Mouse (Mus musculus) yolk sac, embryonic 10.5 days (tissue): ENCODE results near the gene Phlpp1.
A peak's percentile ranks its signal among the peaks of the same experiment; 100 is the strongest.

ENCODE experiments used
- DNase-seq: peaks from one replicate; pipeline ENCODE4 v3.0.0-alpha.2; 2017; ENCODE audit warnings: low spot score

The Phlpp1 gene

DNA sequence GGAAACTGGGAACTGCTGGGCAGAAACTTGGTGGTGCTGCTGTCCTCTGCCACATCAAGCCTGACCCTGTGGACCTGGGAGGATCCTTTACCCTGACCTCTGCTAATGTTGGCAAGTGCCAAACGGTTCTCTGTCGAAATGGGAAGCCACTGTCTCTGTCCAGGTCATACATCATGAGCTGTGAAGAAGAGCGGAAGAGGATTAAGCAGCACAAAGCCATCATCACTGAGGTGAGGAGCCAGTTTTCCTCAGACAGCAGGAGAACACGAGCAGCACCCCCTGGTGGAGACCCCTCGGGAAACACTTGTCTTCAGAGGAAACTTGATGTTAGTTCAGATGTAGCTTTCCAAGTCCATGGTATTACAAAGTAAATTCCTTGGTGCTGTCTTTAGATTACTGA, 218.1 kb downstream of the Phlpp1 start:
- DNase-seq: peak; percentile 45

DNA sequence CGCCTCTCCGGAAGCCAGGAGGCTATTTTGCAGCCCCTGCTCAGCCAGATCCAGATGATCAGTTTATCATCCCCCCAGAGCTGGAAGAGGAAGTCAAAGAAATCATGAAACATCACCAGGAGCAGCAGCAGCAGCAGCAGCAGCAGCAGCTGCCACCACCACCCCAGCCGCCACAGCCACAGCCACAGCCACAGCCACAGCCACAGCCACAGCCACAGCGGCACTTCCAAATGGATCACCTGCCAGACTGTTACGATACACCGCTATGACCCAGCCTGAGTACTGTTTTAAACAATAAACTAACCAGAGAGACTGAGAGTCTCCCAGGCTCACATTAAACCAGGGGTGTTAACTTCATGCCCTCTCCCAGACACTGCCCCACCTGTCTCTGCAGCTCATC, 221.5 kb downstream of the Phlpp1 start:
- no peak for DNase-seq

DNA sequence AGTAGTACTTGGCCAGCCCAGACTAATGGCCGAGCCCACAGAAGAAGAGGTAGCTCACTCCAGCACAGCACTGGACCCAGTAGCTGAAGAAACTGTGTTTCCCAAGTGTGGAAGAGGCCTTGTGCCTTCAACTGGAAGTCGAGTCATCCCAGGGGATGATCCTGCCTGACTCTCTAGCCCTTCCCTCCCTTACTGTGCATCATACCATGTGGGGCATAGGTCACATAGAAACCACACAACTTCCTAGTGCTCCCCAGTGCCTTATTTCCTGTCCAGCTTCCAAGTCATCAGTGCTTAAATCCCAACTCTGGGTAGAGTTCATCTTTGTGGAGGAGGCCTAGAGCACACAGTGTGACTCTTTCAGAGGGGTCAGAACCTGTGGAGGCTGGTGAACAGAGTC, 223.1 kb downstream of the Phlpp1 start:
- DNase-seq: no peak

DNA sequence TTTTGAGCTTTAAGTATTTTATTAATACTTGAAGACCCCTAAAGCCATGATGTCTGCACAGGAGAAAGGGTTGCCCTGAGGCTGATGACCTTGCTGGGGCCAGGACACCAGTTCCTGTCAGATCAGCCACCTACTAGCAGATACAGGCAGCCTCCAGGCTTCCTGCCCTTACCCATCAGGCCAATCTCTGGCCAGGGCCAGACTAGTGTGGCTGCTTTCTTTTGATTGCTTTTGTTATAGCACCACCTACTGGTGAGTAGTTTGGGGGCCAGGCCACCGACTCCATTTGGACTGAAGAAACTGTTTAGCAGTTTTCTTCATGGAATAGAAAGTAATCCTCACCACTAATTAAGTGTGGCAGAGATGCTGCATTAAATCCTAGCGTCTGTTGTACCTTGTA, 223.9 kb downstream of the Phlpp1 start:
- DNase-seq: peak; percentile 15

DNA sequence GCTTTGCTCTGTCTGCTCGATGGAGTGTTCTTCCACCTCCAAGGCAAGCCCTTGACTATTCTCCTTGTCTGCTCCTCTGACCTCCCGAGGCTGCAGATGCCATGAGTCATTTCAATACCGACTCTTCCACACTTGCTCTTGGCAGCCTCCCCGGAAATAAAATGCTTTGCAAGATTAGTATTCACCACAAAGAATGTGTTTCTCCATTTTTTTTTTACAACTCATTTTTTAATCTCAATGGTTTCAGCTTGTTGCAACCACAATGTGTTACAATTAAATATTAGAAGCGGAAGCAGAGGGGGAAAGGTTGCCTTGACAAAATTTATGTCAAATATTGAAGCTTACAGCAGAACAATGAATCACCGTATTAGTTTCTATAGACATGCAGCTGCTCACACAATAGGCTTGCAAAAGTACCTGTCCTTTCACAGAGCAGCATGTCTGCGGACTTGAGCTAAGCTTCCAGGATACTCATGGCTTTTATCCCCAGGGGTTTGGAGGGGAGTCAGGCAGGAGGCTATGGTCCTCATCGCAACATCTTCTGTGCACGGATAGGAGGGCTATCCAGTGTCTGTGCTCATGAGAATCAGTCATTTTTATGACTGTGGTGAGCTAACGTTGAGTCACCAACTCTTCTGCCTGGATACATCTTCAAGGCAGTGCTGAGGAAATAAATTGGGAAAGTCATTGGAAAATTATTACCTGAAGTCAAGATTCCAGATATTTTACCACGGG, 229.5 kb downstream of the Phlpp1 start:
- no peak for DNase-seq

DNA sequence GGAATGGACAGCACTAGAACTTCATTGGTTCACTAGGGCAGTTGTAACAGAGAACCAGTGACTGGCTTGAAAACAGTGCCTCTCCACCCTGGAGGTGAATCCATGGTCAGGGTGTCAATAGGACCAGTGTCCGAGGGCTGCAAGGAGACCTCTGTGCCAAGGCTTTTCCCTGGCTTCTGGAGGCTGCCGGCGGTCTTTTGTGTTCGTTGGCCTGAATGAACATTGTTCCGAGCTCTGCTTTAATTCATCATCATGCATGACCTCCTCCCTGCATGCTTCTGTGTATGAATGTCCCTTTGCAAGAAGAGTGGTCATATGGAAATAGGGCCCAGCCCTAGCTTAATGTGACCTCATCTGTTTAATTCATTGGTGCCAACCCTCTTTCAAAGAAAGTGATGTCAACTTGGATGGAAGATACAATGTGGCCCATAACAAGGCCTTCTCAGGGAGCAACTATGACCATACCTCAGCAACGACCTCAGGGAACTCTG, 231.5 kb downstream of the Phlpp1 start:
- DNase-seq: no peak

DNA sequence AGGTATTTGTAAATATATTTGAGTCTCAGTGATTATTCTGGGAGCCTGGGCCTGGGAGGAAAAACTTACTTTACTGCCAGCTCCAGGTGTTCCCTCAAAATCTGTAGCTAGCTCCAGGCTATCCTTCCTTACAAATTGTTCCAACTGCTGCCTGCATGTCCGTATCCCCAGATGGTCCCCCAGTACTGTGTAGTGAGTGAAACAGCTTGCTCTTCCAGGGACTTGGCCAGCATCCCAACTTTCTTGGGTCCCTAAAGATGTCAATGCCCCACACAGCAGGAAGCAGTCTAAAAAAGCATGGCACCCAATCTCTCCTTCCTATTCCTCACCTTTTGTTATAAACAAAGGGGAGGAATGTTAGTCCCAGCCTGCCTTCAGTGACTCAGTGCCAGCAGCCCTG, 235.3 kb downstream of the Phlpp1 start:
- DNase-seq: no peak

DNA sequence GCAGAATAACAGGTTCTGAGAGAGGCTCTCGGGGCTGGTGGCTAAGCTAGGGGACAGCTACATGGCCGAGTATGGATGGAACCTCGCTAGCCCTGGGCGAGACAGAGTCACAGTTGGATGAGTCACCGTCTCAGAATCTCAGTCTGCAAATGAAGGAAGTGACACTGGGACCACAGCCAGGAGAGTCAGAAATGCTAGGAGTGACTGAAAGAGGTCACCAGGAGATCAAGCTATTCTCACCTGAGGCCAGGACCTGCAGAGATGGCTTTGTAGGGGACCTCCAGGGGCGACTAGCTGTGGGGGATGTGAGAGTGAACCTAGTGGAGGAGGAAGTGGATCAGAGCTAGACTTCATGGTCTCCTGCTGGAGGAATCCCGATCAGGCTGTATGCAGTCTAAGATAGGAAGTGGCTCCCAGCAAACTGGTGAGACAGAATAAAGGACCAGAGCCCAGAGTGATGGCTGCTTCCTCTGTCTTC, 236.4 kb downstream of the Phlpp1 start:
- DNase-seq: no peak

DNA sequence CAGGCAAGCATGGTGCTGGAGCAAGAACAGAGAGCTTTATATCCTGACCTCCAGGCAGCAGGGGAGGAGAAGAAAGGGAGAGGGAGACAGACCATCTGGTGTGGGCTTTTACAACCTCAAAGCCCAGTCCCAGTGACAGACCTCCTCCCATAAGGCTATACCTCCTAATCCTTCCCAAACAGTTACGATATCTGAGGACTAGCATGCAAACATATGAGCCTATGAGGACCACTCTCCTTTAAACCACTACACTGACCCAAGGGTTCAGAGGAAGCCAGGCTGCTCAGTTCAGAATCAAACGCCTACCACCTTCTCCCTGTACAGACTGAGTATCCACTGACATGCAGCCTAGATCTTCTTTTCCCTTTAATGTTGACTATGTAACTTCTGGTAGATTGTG, 239.3 kb downstream of the Phlpp1 start:
- DNase-seq: no peak

DNA sequence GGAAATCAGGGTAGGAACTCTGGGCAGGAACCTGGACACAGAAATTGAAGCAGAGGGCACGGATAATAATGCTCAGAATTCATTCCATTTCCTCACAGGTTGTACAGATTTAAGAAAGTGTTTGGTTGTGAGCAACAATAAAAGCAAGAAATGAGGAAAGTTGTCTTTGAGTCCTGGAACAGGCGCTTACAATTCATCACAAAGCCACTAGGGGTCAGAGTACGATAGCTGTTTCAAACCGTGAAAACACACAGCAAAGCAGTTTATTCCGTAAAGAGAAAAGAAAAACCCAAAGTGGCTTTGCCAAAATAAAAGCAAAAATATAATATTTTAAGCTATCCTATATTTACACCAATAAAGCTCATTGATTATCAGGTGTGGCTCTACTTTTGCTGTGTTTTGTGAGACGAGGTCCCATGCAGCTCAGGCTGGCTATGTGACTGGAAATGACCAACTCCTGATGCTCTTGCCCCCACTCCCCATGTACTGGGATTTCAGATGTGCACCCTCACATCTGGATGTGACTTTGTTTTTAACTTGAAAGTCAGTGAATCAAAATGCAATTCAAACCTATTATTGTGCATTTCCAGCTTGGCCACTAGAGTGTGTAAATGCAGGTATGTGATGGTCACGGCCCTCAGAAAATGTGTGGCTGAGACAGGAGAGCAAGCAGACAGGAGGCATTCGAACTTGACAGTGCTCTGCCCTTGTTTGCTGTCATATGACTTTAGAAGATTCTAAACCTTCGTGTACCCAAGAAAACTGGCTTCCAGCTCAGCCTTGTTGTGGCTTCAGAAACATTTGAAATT, 253.8 kb downstream of the Phlpp1 start:
- peak; percentile 19 for DNase-seq

DNA sequence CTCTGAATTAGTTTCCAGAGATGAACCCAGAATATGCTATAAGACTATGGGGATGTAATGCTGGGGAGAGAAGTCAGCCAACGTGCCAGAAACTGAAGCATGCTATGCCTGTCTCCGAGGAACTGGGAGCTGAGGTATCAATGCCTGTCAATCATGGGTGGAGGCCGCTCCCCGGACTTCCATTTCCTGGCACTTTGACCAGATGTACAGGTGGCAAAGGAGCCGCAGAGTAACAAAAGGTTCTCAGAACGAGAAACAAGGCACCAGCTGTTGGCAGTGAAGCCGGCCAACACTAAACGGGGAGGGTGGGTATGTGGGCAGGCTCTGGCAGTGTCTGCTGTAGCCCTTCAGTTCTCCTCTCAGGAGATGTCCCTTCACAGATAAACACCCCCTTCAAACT, 256.6 kb downstream of the Phlpp1 start:
- no peak for DNase-seq

DNA sequence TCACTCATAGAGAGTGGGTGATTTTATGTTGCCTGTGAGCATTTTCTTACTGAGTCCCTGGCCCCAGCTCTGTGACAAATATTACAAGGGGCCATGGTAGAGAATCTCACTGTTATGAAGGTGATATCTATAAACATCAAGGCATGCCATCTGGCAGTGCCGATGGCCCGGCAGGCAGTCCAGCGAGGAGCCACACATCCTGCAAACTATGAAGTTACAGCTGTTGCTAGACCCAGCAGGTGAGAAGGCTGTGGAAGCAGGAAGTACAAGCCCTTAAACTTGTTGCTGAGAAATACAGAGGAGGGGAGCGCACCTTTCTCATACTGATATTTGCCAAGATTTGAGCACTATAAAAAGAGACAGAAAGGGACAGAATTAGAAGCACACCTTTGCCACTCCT, 257.0 kb downstream of the Phlpp1 start:
- no peak for DNase-seq

DNA sequence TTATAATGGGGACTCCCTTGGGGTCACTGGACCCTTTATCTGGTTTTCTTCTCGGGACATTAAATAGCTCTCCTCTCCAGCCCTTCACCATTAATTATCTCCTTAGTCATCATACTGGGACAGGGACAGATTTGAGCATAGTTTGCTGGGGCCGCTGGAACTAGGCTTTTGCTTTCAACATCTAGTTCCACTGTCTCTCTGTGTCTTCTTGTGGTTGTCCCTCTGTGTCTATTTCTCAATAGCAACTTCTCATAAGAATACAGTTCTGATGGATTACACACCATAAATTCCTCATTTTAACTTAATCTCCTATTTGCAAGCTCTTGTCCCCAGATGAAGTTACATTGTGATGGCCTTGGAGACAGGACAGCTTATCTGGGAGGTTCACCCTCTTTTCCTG, 262.0 kb downstream of the Phlpp1 start:
- no peak for DNase-seq
